Mouse (Mus musculus) bone marrow macrophage, adult 2 months (primary cell): Measurements from ENCODE around the gene Zfp282.

Experiments used
- CTCF ChIP-seq: IDR thresholded peaks from 2 replicates; pipeline ENCODE4 v1.5.1; 2012; ENCODE audit warnings: low read depth, mild to moderate bottlenecking, low read length, moderate library complexity
- POLR2A ChIP-seq: IDR thresholded peaks from 2 replicates; pipeline ENCODE4 v1.6.1; 2012; ENCODE audit warnings: mild to moderate bottlenecking, low read depth, low read length, borderline replicate concordance

- TF ChIP-seq CTCF = no peak
- no peak for TF ChIP-seq POLR2A
Observed at GRCm38 (mm10) chr6:47878133-47878514, 1.1 kb downstream of the Zfp282 start.
